Mouse (Mus musculus) hindbrain, embryonic 14.5 days (tissue): ENCODE results near the gene Bag2. TPM values are rescaled to one million over a fixed set of nuclear protein-coding genes. Genes with fewer than 3 reads are reported as not detected.
"Not testable (repeated sequence)": the region's sequence is repeated elsewhere in the genome, so short reads cannot be mapped to it uniquely, and the experiment has no call there.

Experiments used
- ATAC-seq: fragments of 200-750 bp; cut with Nextera tagmentation; 2 replicates; pipeline ENCODE4 v1.8.0; 2017; ENCODE audit warnings: moderate number of reproducible peaks, mild to moderate bottlenecking, moderate TSS enrichment, moderate library complexity; ENCODE audit not compliant: low FRiP score
- DNase-seq: peaks from one replicate; pipeline ENCODE4 v3.0.0-alpha.2; 2015; ENCODE audit warnings: low spot score
- H3K27ac ChIP-seq: fragments of 300-500 bp; sonication (generic); 2 replicates; pipeline ENCODE4 v1.5.1; 2014; ENCODE audit warnings: mild to moderate bottlenecking, moderate library complexity
- H3K27me3 ChIP-seq: fragments of 300-500 bp; sonication (generic); 2 replicates; pipeline ENCODE4 v1.6.1; 2014; ENCODE audit warnings: mild to moderate bottlenecking, low read length, mixed read lengths; ENCODE audit not compliant: control insufficient read depth, insufficient read depth
- H3K36me3 ChIP-seq: fragments of 300-500 bp; sonication (generic); replicated peaks from 2 replicates; pipeline ENCODE4 v1.6.1; 2014; ENCODE audit not compliant: control insufficient read depth, insufficient read depth
- H3K4me1 ChIP-seq: fragments of 300-500 bp; sonication (generic); replicated peaks from 2 replicates; pipeline ENCODE4 v1.6.1; 2014; ENCODE audit warnings: antibody characterized with exemption, low read length, mixed read lengths; ENCODE audit not compliant: control insufficient read depth, insufficient read depth
- H3K4me2 ChIP-seq: fragments of 300-500 bp; sonication (generic); replicated peaks from 2 replicates; pipeline ENCODE4 v1.6.1; 2014; ENCODE audit warnings: mild to moderate bottlenecking, moderate library complexity
- H3K4me3 ChIP-seq: fragments of 300-500 bp; sonication (generic); replicated peaks from 2 replicates; pipeline ENCODE4 v1.5.1; 2014; ENCODE audit warnings: mild to moderate bottlenecking, low read length
- H3K9ac ChIP-seq: fragments of 300-500 bp; sonication (generic); 2 replicates; pipeline ENCODE4 v1.6.1; 2014
- H3K9me3 ChIP-seq: fragments of 300-500 bp; sonication (generic); 2 replicates; pipeline ENCODE4 v1.6.1; 2016; ENCODE audit warnings: low read length; ENCODE audit not compliant: control insufficient read depth
- WGBS: fragments of 180-500 bp; shearing (Covaris S2); extraction: QIAGEN DNeasy Blood & Tissue Kit; methylation state at CpG from one replicate; pipeline ENCODE4 v1.1.7; 2014; 5-methylcytosine and 5-hydroxymethylcytosine counted together
- polyA plus RNA-seq: library from polyadenylated mRNA; unstranded; fragments of >200 nt; fragmentation: Nextera tagmentation; extraction: Ambion mirVana; gene quantifications from 2 replicates; pipeline ENCODE4 v1.2.1, GENCODE M21; 2014

Bag2 gene
- polyA plus RNA-seq, 1 experiment from 2014 or later = 22.6 TPM

- 80% methylated on average over 21 of the region's 21 CpGs for WGBS
- Histone ChIP-seq H3K4me1 (peaks cover 12% of the 10 kb centered on the region; the same call in 1 of the 2 replicates), H3K4me2 (no peak overlapping the region), H3K9me3 (no peaks in the 10 kb centered on the region), H3K27me3 (peaks cover 4% of the 10 kb centered on the region; the same call in 1 of the 2 replicates), H3K27ac (no peak overlapping the region), H3K36me3 (no peaks in the 10 kb centered on the region), H3K9ac (no peak overlapping the region), H3K4me3 (no peak overlapping the region)
- ATAC-seq (no peak), DNase-seq (no peak)
Observed at GRCm38 (mm10) chr1:33754965-33755735, 2.4 kb downstream of the Bag2 start.

- 93% methylated on average over 17 of the region's 17 CpGs for WGBS
- H3K27me3 ChIP-seq = peaks cover 4% of the 10 kb centered on the region; the same call in 1 of the 2 replicates
- H3K9me3 ChIP-seq = no peaks in the 10 kb centered on the region
- no peak overlapping the region for H3K27ac ChIP-seq
- H3K4me2 ChIP-seq = no peak overlapping the region
- H3K36me3 ChIP-seq = no peaks in the 10 kb centered on the region
- peaks cover 12% of the 10 kb centered on the region; the same call in 1 of the 2 replicates for H3K4me1 ChIP-seq
- H3K9ac ChIP-seq = no peak overlapping the region
- ATAC-seq (no peak), DNase-seq (no peak)
- H3K4me3 ChIP-seq = no peak overlapping the region
Observed at GRCm38 (mm10) chr1:33754089-33754488, 3.5 kb downstream of the Bag2 start.

GRCm38 (mm10) chr1:33751283-33751682 is 6.3 kb downstream of the Bag2 start:
- WGBS = 65% methylated on average over 10 of the region's 10 CpGs
- ATAC-seq (peak; percentile 70), DNase-seq (no peak)
- H3K27me3 ChIP-seq = peaks cover under 1% of the 10 kb centered on the region; the same call in 1 of the 2 replicates
- H3K27ac ChIP-seq = no peak overlapping the region
- H3K9me3 ChIP-seq = no peaks in the 10 kb centered on the region
- no peak overlapping the region for H3K4me3 ChIP-seq
- H3K4me1 ChIP-seq = peaks cover 1% of the 10 kb centered on the region; the same call in 1 of the 2 replicates
- no peak overlapping the region for H3K4me2 ChIP-seq
- H3K36me3 ChIP-seq = no peaks in the 10 kb centered on the region
- no peak overlapping the region for H3K9ac ChIP-seq

GRCm38 (mm10) chr1:33749709-33750108 is 7.9 kb downstream of the Bag2 start:
- H3K4me2 ChIP-seq, DNase-seq, H3K9ac ChIP-seq, H3K4me3 ChIP-seq, H3K27me3 ChIP-seq, H3K27ac ChIP-seq, ATAC-seq, H3K36me3 ChIP-seq, H3K9me3 ChIP-seq, H3K4me1 ChIP-seq: not testable (repeated sequence)
- WGBS = 93% methylated on average over 3 of the region's 4 CpGs

DNA sequence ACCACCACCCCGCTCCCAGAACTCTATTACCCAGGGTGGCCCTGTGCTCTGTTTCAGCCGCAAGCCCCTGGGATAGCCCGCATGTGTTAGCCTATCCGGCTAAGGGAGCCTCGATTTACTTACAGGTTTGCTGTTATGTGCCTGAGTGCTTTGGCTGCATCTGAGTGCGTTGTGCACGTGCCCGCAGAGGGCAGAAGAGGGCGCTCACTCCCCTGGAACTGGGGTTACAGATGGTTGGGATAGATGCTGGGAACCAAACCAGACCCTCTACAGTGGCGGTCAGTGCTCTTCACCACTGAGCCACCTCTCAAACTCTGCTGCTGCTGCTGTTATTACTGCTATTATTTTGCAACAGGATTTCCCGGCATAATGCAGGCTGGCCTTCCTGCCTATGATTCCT is 8.5 kb downstream of the Bag2 start:
- Histone ChIP-seq H3K4me3 (no peak overlapping the region), H3K9ac (no peak overlapping the region), H3K27me3 (no peaks in the 10 kb centered on the region), H3K27ac (no peak overlapping the region), H3K4me1 (no peaks in the 10 kb centered on the region), H3K9me3 (no peaks in the 10 kb centered on the region), H3K36me3 (no peaks in the 10 kb centered on the region), H3K4me2 (no peak overlapping the region)
- 96% methylated on average over 11 of the region's 11 CpGs for WGBS
- ATAC-seq (no peak), DNase-seq (no peak)

- Histone ChIP-seq H3K9ac (no peak overlapping the region), H3K4me3 (no peak overlapping the region), H3K27ac (no peak overlapping the region), H3K4me1 (no peaks in the 10 kb centered on the region), H3K27me3 (no peaks in the 10 kb centered on the region), H3K36me3 (peaks cover 9% of the 10 kb centered on the region), H3K9me3 (no peaks in the 10 kb centered on the region), H3K4me2 (no peak overlapping the region)
- no peak for ATAC-seq
- WGBS = 97% methylated on average over 4 of the region's 4 CpGs
- no peak for DNase-seq
Observed at GRCm38 (mm10) chr1:33745901-33746300, 11.7 kb downstream of the Bag2 start.

GRCm38 (mm10) chr1:33744815-33745214 is 12.8 kb downstream of the Bag2 start:
- not testable (repeated sequence) for DNase-seq, H3K9ac ChIP-seq, H3K27me3 ChIP-seq, H3K9me3 ChIP-seq, H3K4me2 ChIP-seq, H3K27ac ChIP-seq, H3K4me3 ChIP-seq, ATAC-seq, H3K4me1 ChIP-seq
- H3K36me3 ChIP-seq = peaks cover 18% of the 10 kb centered on the region
- 96% methylated on average over 9 of the region's 9 CpGs for WGBS

DNA sequence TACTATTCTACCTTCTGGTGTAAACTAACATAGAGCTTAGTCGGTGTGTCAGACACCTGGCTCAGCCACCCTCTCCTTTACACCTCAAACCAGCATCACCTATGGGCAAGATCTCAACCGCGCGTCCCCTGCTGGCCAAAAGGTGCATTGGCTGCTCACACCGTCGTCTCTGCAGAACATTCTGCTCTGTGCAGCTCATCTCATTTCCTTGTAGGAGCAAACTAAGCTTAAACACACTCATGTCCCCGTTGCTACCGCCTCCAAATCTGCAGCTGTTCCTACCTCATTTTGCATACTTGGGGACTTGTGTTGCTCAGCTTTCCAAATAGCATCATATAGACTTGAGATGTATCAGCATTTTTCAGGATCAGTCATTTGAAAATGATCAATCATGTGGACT is 14.7 kb downstream of the Bag2 start:
- Histone ChIP-seq H3K27me3 (no peaks in the 10 kb centered on the region), H3K27ac (no peak overlapping the region), H3K9me3 (no peaks in the 10 kb centered on the region), H3K9ac (no peak overlapping the region), H3K36me3 (peaks cover 35% of the 10 kb centered on the region), H3K4me1 (no peaks in the 10 kb centered on the region), H3K4me2 (no peak overlapping the region), H3K4me3 (no peak overlapping the region)
- DNase-seq (no peak), ATAC-seq (no peak)
- 20% methylated on average over 8 of the region's 8 CpGs for WGBS

DNA sequence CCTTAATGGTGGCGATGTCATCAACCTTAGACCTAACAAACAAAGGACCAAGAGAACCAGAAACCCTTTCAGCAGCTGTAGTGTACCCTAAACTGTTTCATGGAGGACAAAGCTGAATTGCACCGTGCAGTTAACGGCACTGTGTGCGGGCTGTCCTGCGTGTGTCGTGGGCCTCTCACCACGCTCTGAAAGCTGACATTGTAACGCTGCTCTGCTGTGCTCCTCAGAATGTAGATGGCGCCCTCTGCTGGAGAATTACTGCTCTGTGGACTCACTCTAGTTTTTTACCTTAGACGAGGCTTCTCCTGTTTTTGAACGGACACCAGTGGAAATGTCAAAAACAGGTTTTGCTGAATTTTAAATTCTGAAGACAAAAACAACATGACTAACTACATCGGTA is 18.3 kb downstream of the Bag2 start:
- WGBS = 27% methylated on average over 12 of the region's 12 CpGs
- Histone ChIP-seq H3K36me3 (peaks cover 65% of the 10 kb centered on the region), H3K4me1 (no peaks in the 10 kb centered on the region), H3K4me3 (no peak overlapping the region), H3K27me3 (no peaks in the 10 kb centered on the region), H3K27ac (no peak overlapping the region), H3K9me3 (no peaks in the 10 kb centered on the region), H3K4me2 (no peak overlapping the region), H3K9ac (no peak overlapping the region)
- ATAC-seq (peak; percentile 83), DNase-seq (peak; percentile 90)
